Mouse (Mus musculus) testis, adult 2 months (tissue): ENCODE measurements around the gene Vmn1r74. TPM values are rescaled to one million over a fixed set of nuclear protein-coding genes. Genes with fewer than 3 reads are reported as not detected.
"Not testable (repeated sequence)": the region's sequence is repeated elsewhere in the genome, so short reads cannot be mapped to it uniquely, and the experiment has no call there.

ENCODE experiments used
- H3K27ac ChIP-seq: fragments of 200-500 bp; 2 replicates; pipeline ENCODE4 v1.5.1; 2012; ENCODE audit warnings: low read depth, low read length; ENCODE audit not compliant: control insufficient read depth, insufficient read depth
- H3K27me3 ChIP-seq: fragments of 200-500 bp; 2 replicates; pipeline ENCODE4 v1.6.1; 2012; ENCODE audit warnings: mild to moderate bottlenecking, low read length, moderate library complexity; ENCODE audit not compliant: control insufficient read depth, insufficient read depth
- H3K36me3 ChIP-seq: fragments of 200-500 bp; 2 replicates; pipeline ENCODE4 v1.6.1; 2012; ENCODE audit warnings: mild to moderate bottlenecking, low read length; ENCODE audit not compliant: control insufficient read depth, insufficient read depth
- H3K4me1 ChIP-seq: fragments of 200-500 bp; 2 replicates; pipeline ENCODE4 v1.6.1; 2012; ENCODE audit warnings: low read length; ENCODE audit not compliant: control insufficient read depth, insufficient read depth
- H3K4me3 ChIP-seq: fragments of 200-500 bp; 2 replicates; pipeline ENCODE4 v1.5.1; 2012; ENCODE audit warnings: low read depth, mild to moderate bottlenecking, low read length, moderate library complexity, mixed read lengths; ENCODE audit not compliant: control insufficient read depth
- CTCF ChIP-seq: fragments of 200-500 bp; IDR thresholded peaks from 2 replicates; pipeline ENCODE4 v1.5.1; 2012; ENCODE audit warnings: low read depth, mild to moderate bottlenecking, inconsistent platforms, low read length, moderate library complexity; ENCODE audit not compliant: control insufficient read depth, insufficient read depth, insufficient replicate concordance
- POLR2A ChIP-seq: fragments of 200-500 bp; IDR thresholded peaks from 2 replicates; pipeline ENCODE4 v1.6.1; 2012; ENCODE audit warnings: low read depth, mild to moderate bottlenecking, inconsistent platforms, low read length, moderate library complexity; ENCODE audit not compliant: control insufficient read depth
- polyA plus RNA-seq: library from polyadenylated mRNA; depleted of rRNA; stranded (reverse); fragments of >200 nt; gene quantifications from 2 replicates; pipeline ENCODE4 v1.2.3, GENCODE M21; 2012; rRNA removed

Gene Vmn1r74
- polyA plus RNA-seq = not detected in 2 replicates

DNA sequence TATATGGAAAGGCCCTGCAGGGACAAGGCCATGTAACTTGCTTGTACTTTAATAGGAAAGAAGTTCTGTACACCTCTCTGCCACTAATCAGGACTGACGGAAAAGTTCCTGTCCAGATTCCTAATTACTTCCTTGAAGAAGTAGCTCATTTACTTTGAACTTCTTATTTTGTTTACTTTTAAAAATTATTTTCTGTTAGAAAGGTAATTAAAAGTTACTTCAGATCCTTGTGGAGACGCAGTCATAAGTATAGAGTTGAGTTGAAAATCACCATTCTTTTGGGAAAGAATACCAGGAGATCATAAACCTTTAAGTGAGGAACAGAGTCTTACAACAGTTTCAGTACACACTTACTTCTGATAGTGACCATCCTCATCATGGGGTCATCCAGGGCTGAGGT, at the start of gene Vmn1r74:
TSS of gene Vmn1r74 (plus strand) at position 301 of the 400 bp plus-strand sequence.
- TF ChIP-seq CTCF = no peak
- no peak for TF ChIP-seq POLR2A
- Histone ChIP-seq H3K4me3 (no peak within 1 kb of the TSS), H3K36me3 (no peaks in the 10 kb centered on the region), H3K27ac (no peak within 1 kb of the TSS), H3K27me3 (no peaks in the 10 kb centered on the region), H3K4me1 (no peaks in the 10 kb centered on the region)

DNA sequence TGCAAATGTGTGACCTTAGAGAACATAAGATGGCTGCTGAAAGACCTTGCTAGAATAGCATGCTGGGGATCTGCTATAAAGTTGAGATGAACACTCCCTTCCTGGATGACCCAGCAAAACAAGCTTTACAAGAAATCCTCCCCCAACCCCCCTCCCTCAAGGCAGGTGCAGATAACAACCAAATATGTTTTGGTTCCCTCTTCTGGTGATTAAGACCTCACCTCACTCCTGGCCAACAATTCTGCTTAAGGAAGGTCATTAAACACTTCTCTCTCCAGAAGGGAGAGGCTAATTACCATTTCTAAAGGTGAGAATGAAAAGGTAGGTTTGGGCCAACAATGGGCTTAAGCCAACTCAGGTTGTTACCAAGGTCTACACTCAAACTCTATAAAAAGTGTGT, 20.0 kb upstream of the Vmn1r74 start:
- TF ChIP-seq POLR2A = no peak
- no peak for TF ChIP-seq CTCF
- no peaks in the 10 kb centered on the region for H3K4me1 ChIP-seq
- no peaks in the 10 kb centered on the region for H3K36me3 ChIP-seq
- H3K27me3 ChIP-seq = no peaks in the 10 kb centered on the region
- H3K27ac ChIP-seq = no peak overlapping the region
- H3K4me3 ChIP-seq = no peak overlapping the region

DNA sequence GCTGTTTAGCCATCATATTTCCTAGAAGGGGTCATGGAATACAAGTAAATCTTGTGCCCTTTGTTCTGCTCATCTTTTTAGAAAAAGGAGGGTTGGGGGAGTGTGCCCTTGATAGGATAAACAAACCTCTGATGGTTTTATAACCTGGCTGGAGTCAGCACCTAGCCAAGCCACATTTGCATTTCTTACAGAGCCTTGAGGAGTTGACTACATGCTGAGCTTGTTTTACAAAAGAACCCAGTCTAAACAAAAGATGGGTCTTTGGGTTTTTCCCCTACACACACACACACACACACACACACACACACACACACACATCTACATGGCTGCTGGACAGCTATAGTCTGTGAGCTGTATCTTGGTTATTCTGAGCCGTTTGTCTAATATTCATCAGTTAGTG, 11.6 kb upstream of the Vmn1r74 start:
- H3K27ac ChIP-seq = no peak overlapping the region
- H3K4me3 ChIP-seq = no peak overlapping the region
- no peaks in the 10 kb centered on the region for H3K36me3 ChIP-seq
- no peak for TF ChIP-seq CTCF
- TF ChIP-seq POLR2A = no peak
- no peaks in the 10 kb centered on the region for H3K27me3 ChIP-seq
- no peaks in the 10 kb centered on the region for H3K4me1 ChIP-seq

DNA sequence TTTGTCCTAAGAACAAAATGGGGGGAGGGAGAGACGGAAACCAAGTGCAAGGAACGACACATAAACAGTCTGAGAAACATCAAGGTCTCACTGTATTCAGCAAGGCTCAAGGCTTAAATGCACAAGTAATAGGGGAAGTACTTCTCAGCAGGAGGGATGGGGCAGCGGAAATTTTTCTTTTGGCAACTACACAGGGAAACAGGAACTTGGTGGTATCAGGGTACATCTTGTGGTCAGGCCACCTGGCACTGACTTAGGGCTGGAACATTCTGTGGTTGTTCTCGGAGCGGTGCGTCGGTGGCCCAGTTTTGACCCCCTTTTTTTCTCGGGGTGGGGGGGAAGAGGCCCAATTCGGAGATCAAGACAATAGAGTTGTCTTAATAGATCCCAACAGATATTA, 10.5 kb upstream of the Vmn1r74 start:
- H3K4me3 ChIP-seq, H3K36me3 ChIP-seq, H3K27ac ChIP-seq, H3K4me1 ChIP-seq, H3K27me3 ChIP-seq: not testable (repeated sequence)

DNA sequence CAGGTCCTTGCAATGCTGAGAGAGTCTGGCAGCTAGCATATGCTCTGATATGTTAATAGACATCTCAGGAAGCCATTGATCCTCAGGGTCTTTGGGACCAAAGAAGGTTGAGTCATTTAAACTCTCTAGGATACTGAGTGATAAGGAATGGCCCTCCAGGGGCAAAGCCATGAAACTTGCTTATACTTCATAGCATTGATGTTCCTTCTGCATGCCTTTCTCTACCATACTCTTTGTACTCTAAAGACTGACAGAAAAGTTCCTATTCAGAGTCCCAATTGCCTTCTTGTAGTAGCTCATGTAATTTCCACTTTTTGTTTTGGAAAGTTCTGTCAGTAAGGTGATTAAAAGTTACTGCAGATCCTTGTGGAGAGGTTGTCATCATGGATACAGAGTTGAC, 40.5 kb downstream of the Vmn1r74 start, which contains the start of gene Vmn1r75:
TSS of gene Vmn1r75 (plus strand) at position 301 of the 400 bp plus-strand sequence.
- TF ChIP-seq POLR2A (no peak), CTCF (no peak)
- no peak within 1 kb of the TSS for H3K27ac ChIP-seq
- H3K4me3 ChIP-seq = no peak within 1 kb of the TSS
- no peaks in the 10 kb centered on the region for H3K36me3 ChIP-seq
- no peaks in the 10 kb centered on the region for H3K4me1 ChIP-seq
- no peaks in the 10 kb centered on the region for H3K27me3 ChIP-seq

Other genes with a start within 250 kb of the Vmn1r74 start
- not detected in 2 replicates for gene Zscan4-ps3, start 224.7 kb upstream of the Vmn1r74 start, polyA plus RNA-seq
- gene Vmn1r72, start 153.8 kb upstream of the Vmn1r74 start, polyA plus RNA-seq = 0.01 TPM in 1 of 2 replicates, not detected in the other
- not detected in 2 replicates for gene Vmn1r73, start 103.7 kb upstream of the Vmn1r74 start, polyA plus RNA-seq
- not detected in 2 replicates for gene Vmn1r75, start 40.6 kb downstream of the Vmn1r74 start, polyA plus RNA-seq
- gene Vmn1r76, start 104.2 kb downstream of the Vmn1r74 start, polyA plus RNA-seq = 0.01 TPM in 1 of 2 replicates, not detected in the other
- not detected in 2 replicates for gene Vmn1r77, start 202.8 kb downstream of the Vmn1r74 start, polyA plus RNA-seq